Mouse (Mus musculus): ENCODE results near the gene Me3. TPM values are rescaled to one million over a fixed set of nuclear protein-coding genes. Genes with fewer than 3 reads are reported as not detected.

The Me3 gene
- total RNA-seq, 1 experiment = 0.13 TPM

DNA sequence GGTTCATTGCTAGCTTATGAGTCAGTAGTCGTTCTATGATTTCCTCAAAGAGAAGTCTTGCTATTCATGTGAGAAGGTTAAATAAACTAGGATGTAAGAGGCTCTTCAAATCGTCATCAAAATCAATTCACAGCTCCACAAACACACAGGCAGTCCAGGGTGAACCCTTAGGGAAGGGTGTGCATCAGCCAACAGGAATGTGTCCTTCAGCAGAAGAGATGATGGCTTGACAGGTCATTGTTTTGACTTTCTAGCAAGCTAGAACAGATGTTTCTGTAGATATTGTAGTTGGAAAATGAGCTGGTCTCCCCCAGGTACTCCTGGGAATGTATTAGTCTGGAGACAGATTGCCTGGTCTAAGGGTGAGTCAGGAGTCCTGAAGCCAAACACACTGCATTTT is 177.2 kb downstream of the Me3 start:
- H3K9ac ChIP-seq (ENCODE audit: insufficient read depth, low read depth, low read length, poor library complexity, severe bottlenecking) = no peak overlapping the region
- DNase-seq (ENCODE audit: low read depth, low spot score) = no peak
- no peaks in the 10 kb centered on the region for H3K36me3 ChIP-seq (ENCODE audit: control insufficient read depth, insufficient read depth, low read length, poor library complexity, severe bottlenecking)
- no peaks in the 10 kb centered on the region for H3K4me1 ChIP-seq (ENCODE audit: control insufficient read depth in 2 of 2, insufficient read depth in 2 of 2, low read length in 2 of 2, poor library complexity in 1 of 2)
- in situ Hi-C loops (cut with MboI; ENCODE audit: low sequenced_read_pairs in 2 of 2, unreplicated experiment in 2 of 2) = no loop called here
- no peaks in the 10 kb centered on the region for H3K9me3 ChIP-seq (ENCODE audit: control insufficient read depth, insufficient read depth, low read depth, low read length)
- H3K27ac ChIP-seq (ENCODE audit: insufficient read depth, low read depth, low read length, poor library complexity, severe bottlenecking) = no peak overlapping the region
- H3K4me3 ChIP-seq (ENCODE audit: insufficient read depth in 1 of 2, low read depth in 1 of 2, low read length in 2 of 2, poor library complexity in 1 of 2, severe bottlenecking in 1 of 2) = no peak overlapping the region
- no peak for TF ChIP-seq CHD2 (IDR thresholded peaks at IDR 0.05; ENCODE audit: low read depth, low read length)
- no peak for TF ChIP-seq MAFK (IDR thresholded peaks at IDR 0.05; ENCODE audit: insufficient read depth, low read depth, low read length)
- TF ChIP-seq ZC3H11A (IDR thresholded peaks at IDR 0.05; ENCODE audit: borderline replicate concordance, low read depth, low read length) = no peak
- no peak for TF ChIP-seq HCFC1 (IDR thresholded peaks at IDR 0.05; ENCODE audit: borderline replicate concordance, insufficient read depth, low read length)
- TF ChIP-seq ZNF384 (IDR thresholded peaks at IDR 0.05; ENCODE audit: low read depth, low read length) = no peak

DNA sequence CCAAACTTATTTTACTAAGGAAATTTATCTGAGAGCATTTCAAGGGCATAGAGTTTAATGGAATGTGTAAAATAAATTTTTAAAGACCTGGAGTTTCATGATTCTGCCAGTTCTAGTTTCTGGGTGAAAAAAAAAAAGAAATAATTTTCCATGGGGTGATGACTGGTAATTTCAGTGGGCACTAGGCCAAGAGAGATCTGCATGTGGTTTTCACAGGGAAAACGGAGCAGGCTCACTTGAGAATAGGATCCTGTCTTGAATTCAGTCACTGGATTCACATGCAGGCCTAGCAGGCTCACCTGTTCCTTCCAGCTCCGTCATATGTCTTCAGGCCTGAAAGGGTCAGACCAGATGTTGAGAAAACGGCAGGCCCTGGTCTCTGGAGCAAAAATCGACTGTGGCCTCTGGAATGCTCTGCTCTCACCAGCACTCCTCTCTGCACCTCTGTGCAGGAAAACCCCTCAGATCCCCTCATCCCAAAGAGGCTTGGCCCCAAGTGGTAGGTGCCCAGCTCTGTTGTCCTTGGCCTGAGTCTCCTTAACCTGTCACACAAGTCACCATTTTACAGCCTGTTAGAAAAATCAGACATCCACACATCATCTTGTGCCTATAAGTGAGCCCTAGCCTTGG is 196.4 kb downstream of the Me3 start:
- DNase-seq (ENCODE audit: low read depth, low spot score) = no peak
- in situ Hi-C loops (cut with MboI; ENCODE audit: low sequenced_read_pairs in 2 of 2, unreplicated experiment in 2 of 2) = loop anchor here in 1 of 2 experiments (25.0 kb wide), 1 partner anchor 316 kb away; no protein-coding TSS in a partner anchor
- H3K27ac ChIP-seq (ENCODE audit: insufficient read depth, low read depth, low read length, poor library complexity, severe bottlenecking) = no peak overlapping the region
- no peaks in the 10 kb centered on the region for H3K36me3 ChIP-seq (ENCODE audit: control insufficient read depth, insufficient read depth, low read length, poor library complexity, severe bottlenecking)
- H3K9me3 ChIP-seq (ENCODE audit: control insufficient read depth, insufficient read depth, low read depth, low read length) = 0 out of 2 replicates have a peak, but pooled peaks cover 2% of the 10 kb centered on the region
- TF ChIP-seq ZC3H11A (IDR thresholded peaks at IDR 0.05; ENCODE audit: borderline replicate concordance, low read depth, low read length) = no peak
- TF ChIP-seq HCFC1 (IDR thresholded peaks at IDR 0.05; ENCODE audit: borderline replicate concordance, insufficient read depth, low read length) = no peak
- TF ChIP-seq ZNF384 (IDR thresholded peaks at IDR 0.05; ENCODE audit: low read depth, low read length) = no peak
- TF ChIP-seq MAFK (IDR thresholded peaks at IDR 0.05; ENCODE audit: insufficient read depth, low read depth, low read length) = no peak
- no peak for TF ChIP-seq CHD2 (IDR thresholded peaks at IDR 0.05; ENCODE audit: low read depth, low read length)
- no peak overlapping the region for H3K9ac ChIP-seq (ENCODE audit: insufficient read depth, low read depth, low read length, poor library complexity, severe bottlenecking)
- no peaks in the 10 kb centered on the region for H3K4me1 ChIP-seq (ENCODE audit: control insufficient read depth in 2 of 2, insufficient read depth in 2 of 2, low read length in 2 of 2, poor library complexity in 1 of 2)
- H3K4me3 ChIP-seq (ENCODE audit: insufficient read depth in 1 of 2, low read depth in 1 of 2, low read length in 2 of 2, poor library complexity in 1 of 2, severe bottlenecking in 1 of 2) = no peak overlapping the region

DNA sequence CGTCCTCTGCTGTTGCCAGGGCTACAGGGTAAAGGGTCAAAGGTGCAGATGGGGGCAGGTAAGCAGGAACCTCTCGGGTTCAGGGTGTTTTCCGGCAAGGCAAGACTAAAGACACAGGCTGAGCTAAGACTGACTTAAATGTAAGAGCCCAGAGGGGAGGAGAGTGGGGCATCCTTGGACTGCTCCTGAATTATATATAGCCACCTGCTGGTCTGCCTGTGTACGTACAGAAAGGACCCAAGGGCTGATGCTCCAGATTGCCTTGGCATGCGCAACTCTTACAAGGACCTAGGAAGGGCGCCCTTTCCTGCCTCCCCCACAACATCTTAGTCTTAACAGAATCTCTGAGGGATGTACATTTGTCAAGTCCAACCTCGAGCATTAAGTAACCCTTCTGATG is 197.0 kb downstream of the Me3 start:
- TF ChIP-seq MAFK (IDR thresholded peaks at IDR 0.05; ENCODE audit: insufficient read depth, low read depth, low read length) = no peak
- TF ChIP-seq ZNF384 (IDR thresholded peaks at IDR 0.05; ENCODE audit: low read depth, low read length) = no peak

DNA sequence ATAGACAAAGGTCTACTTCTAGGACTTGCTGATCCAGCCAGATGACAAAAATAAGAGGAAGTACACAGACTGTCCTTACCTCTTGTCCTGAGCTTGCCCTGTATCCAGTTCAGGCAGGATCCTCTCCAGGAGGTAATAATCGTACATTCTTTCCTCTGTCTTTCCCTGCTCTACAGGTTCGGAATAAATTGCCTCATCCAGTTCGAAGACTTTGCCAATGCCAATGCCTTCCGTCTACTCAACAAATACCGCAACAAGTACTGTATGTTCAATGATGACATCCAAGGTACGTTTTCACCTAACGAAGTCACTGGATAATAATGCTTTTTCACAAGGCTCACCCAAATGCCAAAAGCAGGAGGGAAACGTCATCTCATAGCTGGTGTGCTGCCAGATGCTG is 201.3 kb downstream of the Me3 start:
- H3K9ac ChIP-seq (ENCODE audit: insufficient read depth, low read depth, low read length, poor library complexity, severe bottlenecking) = no peak overlapping the region
- no peaks in the 10 kb centered on the region for H3K36me3 ChIP-seq (ENCODE audit: control insufficient read depth, insufficient read depth, low read length, poor library complexity, severe bottlenecking)
- no peak overlapping the region for H3K27ac ChIP-seq (ENCODE audit: insufficient read depth, low read depth, low read length, poor library complexity, severe bottlenecking)
- no peak for DNase-seq (ENCODE audit: low read depth, low spot score)
- in situ Hi-C loops (cut with MboI; ENCODE audit: low sequenced_read_pairs in 2 of 2, unreplicated experiment in 2 of 2) = loop anchor here in 1 of 2 experiments (25.0 kb wide), 1 partner anchor 321 kb away; no protein-coding TSS in a partner anchor
- no peak for TF ChIP-seq MAFK (IDR thresholded peaks at IDR 0.05; ENCODE audit: insufficient read depth, low read depth, low read length)
- no peak for TF ChIP-seq CHD2 (IDR thresholded peaks at IDR 0.05; ENCODE audit: low read depth, low read length)
- no peak for TF ChIP-seq ZC3H11A (IDR thresholded peaks at IDR 0.05; ENCODE audit: borderline replicate concordance, low read depth, low read length)
- TF ChIP-seq HCFC1 (IDR thresholded peaks at IDR 0.05; ENCODE audit: borderline replicate concordance, insufficient read depth, low read length) = no peak
- TF ChIP-seq ZNF384 (IDR thresholded peaks at IDR 0.05; ENCODE audit: low read depth, low read length) = no peak
- no peaks in the 10 kb centered on the region for H3K4me1 ChIP-seq (ENCODE audit: control insufficient read depth in 2 of 2, insufficient read depth in 2 of 2, low read length in 2 of 2, poor library complexity in 1 of 2)
- no peak overlapping the region for H3K4me3 ChIP-seq (ENCODE audit: insufficient read depth in 1 of 2, low read depth in 1 of 2, low read length in 2 of 2, poor library complexity in 1 of 2, severe bottlenecking in 1 of 2)
- no peaks in the 10 kb centered on the region for H3K9me3 ChIP-seq (ENCODE audit: control insufficient read depth, insufficient read depth, low read depth, low read length)

More for the DNA sequence above, 197.0 kb downstream of the Me3 start:
- Histone ChIP-seq H3K4me1 (ENCODE audit: control insufficient read depth in 2 of 2, insufficient read depth in 2 of 2, low read length in 2 of 2, poor library complexity in 1 of 2) (no peaks in the 10 kb centered on the region), H3K36me3 (ENCODE audit: control insufficient read depth, insufficient read depth, low read length, poor library complexity, severe bottlenecking) (no peaks in the 10 kb centered on the region), H3K27ac (ENCODE audit: insufficient read depth, low read depth, low read length, poor library complexity, severe bottlenecking) (no peak overlapping the region), H3K9ac (ENCODE audit: insufficient read depth, low read depth, low read length, poor library complexity, severe bottlenecking) (no peak overlapping the region), H3K9me3 (ENCODE audit: control insufficient read depth, insufficient read depth, low read depth, low read length) (0 out of 2 replicates have a peak, but pooled peaks cover 2% of the 10 kb centered on the region), H3K4me3 (ENCODE audit: insufficient read depth in 1 of 2, low read depth in 1 of 2, low read length in 2 of 2, poor library complexity in 1 of 2, severe bottlenecking in 1 of 2) (no peak overlapping the region)
- in situ Hi-C loops (cut with MboI; ENCODE audit: low sequenced_read_pairs in 2 of 2, unreplicated experiment in 2 of 2) = loop anchor here in 1 of 2 experiments (25.0 kb wide), 1 partner anchor 317 kb away; no protein-coding TSS in a partner anchor
- no peak for DNase-seq (ENCODE audit: low read depth, low spot score)
